Mouse (Mus musculus): ENCODE results near the gene Olfr1257.

DNA sequence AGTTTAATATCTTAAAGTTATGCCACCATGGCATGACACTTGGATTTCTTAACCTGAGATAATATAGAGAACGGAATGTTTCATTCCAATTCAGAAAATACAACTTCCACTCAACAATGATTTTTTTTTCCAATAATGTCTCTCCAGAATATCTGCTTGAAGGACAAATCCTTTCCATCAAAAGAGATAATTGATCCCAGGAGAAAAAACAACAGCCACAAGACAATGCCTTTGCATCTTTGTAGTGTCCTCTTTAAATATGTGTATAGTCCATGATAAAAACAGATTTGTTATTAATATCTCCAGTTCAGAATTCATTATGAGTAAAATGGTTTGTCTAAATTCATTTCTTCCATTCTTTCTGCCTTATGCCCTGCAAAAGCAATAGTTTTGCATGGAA is at the start of gene Olfr1257:
- TF ChIP-seq GATA1 (IDR thresholded peaks at IDR 0.05; ENCODE audit: borderline replicate concordance, low read length) (no peak), FLI1 (IDR thresholded peaks at IDR 0.05; ENCODE audit: low read length) (no peak)
